Mouse (Mus musculus) embryonic facial prominence, embryonic 15.5 days (tissue): ENCODE results near the gene Hjurp. TPM values are rescaled to one million over a fixed set of nuclear protein-coding genes. Genes with fewer than 3 reads are reported as not detected.

ENCODE experiments used
- ATAC-seq: fragments of 200-750 bp; cut with Nextera tagmentation; 2 replicates; pipeline ENCODE4 v1.8.0; 2017; ENCODE audit warnings: low read depth, moderate TSS enrichment; ENCODE audit not compliant: insufficient number of reproducible peaks, low FRiP score, low TSS enrichment
- H3K27ac ChIP-seq: fragments of 300-500 bp; sonication (generic); replicated peaks from 2 replicates; pipeline ENCODE4 v1.5.1; 2015; ENCODE audit warnings: mild to moderate bottlenecking, inconsistent platforms
- H3K27me3 ChIP-seq: fragments of 300-500 bp; sonication (generic); 2 replicates; pipeline ENCODE4 v1.6.1; 2015; ENCODE audit warnings: inconsistent platforms
- H3K36me3 ChIP-seq: fragments of 300-500 bp; sonication (generic); 2 replicates; pipeline ENCODE4 v1.6.1; 2015; ENCODE audit warnings: mild to moderate bottlenecking, inconsistent platforms
- H3K4me1 ChIP-seq: fragments of 300-500 bp; sonication (generic); 2 replicates; pipeline ENCODE4 v1.6.1; 2015; ENCODE audit warnings: inconsistent platforms
- H3K4me2 ChIP-seq: fragments of 300-500 bp; sonication (generic); replicated peaks from 2 replicates; pipeline ENCODE4 v1.6.1; 2015; ENCODE audit warnings: mild to moderate bottlenecking, inconsistent platforms
- H3K4me3 ChIP-seq: fragments of 300-500 bp; sonication (generic); replicated peaks from 2 replicates; pipeline ENCODE4 v1.5.1; 2015; ENCODE audit warnings: mild to moderate bottlenecking, inconsistent platforms
- H3K9ac ChIP-seq: fragments of 300-500 bp; sonication (generic); 2 replicates; pipeline ENCODE4 v1.6.1; 2015; ENCODE audit warnings: inconsistent platforms
- H3K9me3 ChIP-seq: fragments of 300-500 bp; sonication (generic); replicated peaks from 2 replicates; pipeline ENCODE4 v1.6.1; 2016; ENCODE audit warnings: inconsistent platforms
- WGBS: fragments of 180-500 bp; shearing (Covaris S2); methylation state at CpG from one replicate; pipeline ENCODE4 v1.1.7; 2015; 5-methylcytosine and 5-hydroxymethylcytosine counted together
- polyA plus RNA-seq: library from polyadenylated mRNA; unstranded; fragments of >200 nt; fragmentation: Nextera tagmentation; extraction: Ambion mirVana; gene quantifications from 2 replicates; pipeline ENCODE4 v1.2.1, GENCODE M21; 2015

Gene Hjurp
- polyA plus RNA-seq, 1 experiment from 2014 or later = 161 TPM

- WGBS = 48% methylated on average over 2 of the region's 2 CpGs
- Histone ChIP-seq H3K36me3 (no peaks in the 10 kb centered on the region), H3K4me3 (no peak overlapping the region), H3K9ac (no peak overlapping the region), H3K27ac (no peak overlapping the region), H3K4me1 (no peaks in the 10 kb centered on the region), H3K4me2 (no peak overlapping the region), H3K27me3 (no peaks in the 10 kb centered on the region), H3K9me3 (peaks cover 52% of the 10 kb centered on the region)
- no peak for ATAC-seq
Measured at GRCm38 (mm10) chr1:88216551-88216950, 60.9 kb downstream of the Hjurp start.

DNA sequence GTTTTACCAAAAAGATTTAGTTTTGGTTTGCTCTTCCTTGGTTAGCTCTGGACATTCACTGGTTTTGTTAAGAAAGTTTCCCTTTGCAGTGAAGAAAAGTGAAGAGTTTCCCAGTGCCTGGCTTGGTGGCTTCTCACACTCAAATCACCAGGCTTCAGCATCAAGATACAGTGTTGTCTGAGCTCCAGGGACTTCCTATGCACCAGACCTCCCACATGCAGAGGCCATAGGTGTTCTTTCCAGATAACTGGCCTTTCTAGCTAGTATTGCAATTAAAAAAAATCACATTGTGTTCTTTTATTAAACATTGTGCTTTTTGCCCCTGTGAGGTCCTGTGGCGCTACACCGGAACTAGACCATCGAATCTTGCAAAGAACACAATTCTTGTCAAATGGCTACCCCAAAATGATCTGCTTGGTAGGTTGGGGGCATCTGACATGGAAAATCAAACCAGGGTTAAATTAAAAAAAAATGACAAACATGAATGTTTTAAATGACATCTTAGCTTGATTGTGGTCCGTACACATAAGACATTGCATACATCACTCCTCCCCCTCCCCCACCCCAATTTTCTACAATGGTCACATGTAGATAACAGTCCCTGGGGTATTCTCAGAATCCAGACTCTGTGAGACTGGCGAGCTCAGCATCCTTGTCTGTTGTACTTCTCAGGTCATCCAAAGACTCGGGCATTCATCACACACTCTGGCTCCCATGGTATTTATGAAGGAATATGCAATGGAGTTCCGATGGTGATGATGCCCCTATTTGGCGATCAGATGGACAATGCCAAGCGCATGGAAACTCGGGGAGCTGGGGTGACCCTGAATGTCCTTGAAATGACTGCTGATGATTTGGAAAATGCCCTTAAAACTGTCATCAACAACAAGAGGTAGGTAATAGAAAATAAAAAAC lies 61.7 kb downstream of the Hjurp start:
- no peak overlapping the region for H3K4me2 ChIP-seq
- no peaks in the 10 kb centered on the region for H3K4me1 ChIP-seq
- no peak overlapping the region for H3K9ac ChIP-seq
- H3K27me3 ChIP-seq = no peaks in the 10 kb centered on the region
- H3K36me3 ChIP-seq = no peaks in the 10 kb centered on the region
- H3K9me3 ChIP-seq = peaks cover 55% of the 10 kb centered on the region
- 69% methylated on average over 10 of the region's 10 CpGs for WGBS
- no peak for ATAC-seq
- H3K4me3 ChIP-seq = no peak overlapping the region
- H3K27ac ChIP-seq = no peak overlapping the region

DNA sequence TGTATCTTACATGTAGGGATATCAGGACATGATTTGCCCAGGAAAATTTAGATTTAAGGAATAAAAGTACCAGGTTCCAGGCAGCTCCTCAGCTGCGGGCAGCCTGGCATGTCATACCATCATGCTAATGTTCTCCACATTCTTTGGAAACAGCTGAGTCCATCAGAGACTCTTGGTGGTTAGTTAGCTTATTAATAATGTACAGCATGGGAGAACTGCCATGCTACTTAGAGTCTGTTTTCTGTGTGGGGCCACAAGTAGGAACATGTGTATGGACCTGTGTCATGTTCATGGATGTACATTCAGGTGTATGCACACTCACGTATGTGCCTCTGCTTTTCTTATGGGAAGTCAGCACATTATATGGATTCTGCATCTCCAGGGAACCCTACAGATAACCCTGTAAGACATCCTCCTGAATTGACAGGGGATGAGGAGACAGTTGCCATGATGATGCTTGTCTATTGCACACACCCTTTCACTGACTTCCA lies 62.9 kb downstream of the Hjurp start:
- Histone ChIP-seq H3K4me3 (no peak overlapping the region), H3K27me3 (no peaks in the 10 kb centered on the region), H3K4me1 (no peaks in the 10 kb centered on the region), H3K27ac (no peak overlapping the region), H3K4me2 (no peak overlapping the region), H3K9me3 (peaks cover 55% of the 10 kb centered on the region), H3K36me3 (no peaks in the 10 kb centered on the region), H3K9ac (no peak overlapping the region)
- WGBS = 77% methylated on average over 2 of the region's 2 CpGs
- ATAC-seq = 0 out of 2 replicates have a peak, but pooled peaks have one; percentile 5

GRCm38 (mm10) chr1:88213766-88214461 lies 63.5 kb downstream of the Hjurp start:
- no peak overlapping the region for H3K4me2 ChIP-seq
- peak; percentile 9; the same call in 1 of the 2 replicates for ATAC-seq

GRCm38 (mm10) chr1:88213061-88213460 lies 64.4 kb downstream of the Hjurp start:
- no peaks in the 10 kb centered on the region for H3K27me3 ChIP-seq
- H3K9me3 ChIP-seq = peaks cover 55% of the 10 kb centered on the region
- no peaks in the 10 kb centered on the region for H3K4me1 ChIP-seq
- 70% methylated on average over 1 of the region's 1 CpGs for WGBS
- H3K9ac ChIP-seq = no peak overlapping the region
- H3K36me3 ChIP-seq = no peaks in the 10 kb centered on the region
- ATAC-seq = no peak
- H3K27ac ChIP-seq = no peak overlapping the region
- no peak overlapping the region for H3K4me2 ChIP-seq
- H3K4me3 ChIP-seq = no peak overlapping the region

More at GRCm38 (mm10) chr1:88213766-88214461, 63.5 kb downstream of the Hjurp start:
- no peak overlapping the region for H3K9ac ChIP-seq
- no peaks in the 10 kb centered on the region for H3K36me3 ChIP-seq
- no peak overlapping the region for H3K27ac ChIP-seq
- H3K4me1 ChIP-seq = no peaks in the 10 kb centered on the region
- peaks cover 55% of the 10 kb centered on the region for H3K9me3 ChIP-seq
- H3K4me3 ChIP-seq = no peak overlapping the region
- H3K27me3 ChIP-seq = no peaks in the 10 kb centered on the region
- WGBS = 78% methylated on average over 2 of the region's 2 CpGs

Other genes with a start within 250 kb of the Hjurp start
- gene Ugt1a10, start 222.2 kb downstream of the Hjurp start, polyA plus RNA-seq = not detected in 2 replicates
- gene Ugt1a9, start 206.8 kb downstream of the Hjurp start, polyA plus RNA-seq = not detected in 2 replicates
- gene Ugt1a8, start 189.8 kb downstream of the Hjurp start, polyA plus RNA-seq = not detected in 2 replicates
- gene Ugt1a7c, start 182.6 kb downstream of the Hjurp start, polyA plus RNA-seq = 3.0 and 4.9 TPM in 2 replicates
- gene Ugt1a6b, start 174.4 kb downstream of the Hjurp start, polyA plus RNA-seq = 2.1 and 3.7 TPM in 2 replicates
- gene Ugt1a6a, start 142.8 kb downstream of the Hjurp start, polyA plus RNA-seq = 16.8 and 18.0 TPM in 2 replicates
- gene Ugt1a5, start 111.6 kb downstream of the Hjurp start, polyA plus RNA-seq = not detected in 2 replicates
- gene Ugt1a2, start 77.0 kb downstream of the Hjurp start, polyA plus RNA-seq = 0.33 TPM in 1 of 2 replicates, not detected in the other
- 9.4 and 10.8 TPM in 2 replicates for gene Dnajb3, start 71.9 kb downstream of the Hjurp start, polyA plus RNA-seq
- 2.0 and 2.2 TPM in 2 replicates for gene Ugt1a1, start 65.7 kb downstream of the Hjurp start, polyA plus RNA-seq
- 0.98 and 1.4 TPM in 2 replicates for gene Mroh2a, start 50.6 kb downstream of the Hjurp start, polyA plus RNA-seq
- 0.05 TPM in 1 of 2 replicates, not detected in the other for gene Trpm8, start within 50 bp of the Hjurp start, polyA plus RNA-seq
- not detected in 2 replicates for gene Spp2, start 129.3 kb upstream of the Hjurp start, polyA plus RNA-seq
- gene Glrp1, start 232.4 kb upstream of the Hjurp start, polyA plus RNA-seq = 0.08 and 0.13 TPM in 2 replicates